Mouse (Mus musculus): Measurements from ENCODE around the gene Gm10073. TPM values are rescaled to one million over a fixed set of nuclear protein-coding genes. Genes with fewer than 3 reads are reported as not detected.
"Not testable (repeated sequence)": the region's sequence is repeated elsewhere in the genome, so short reads cannot be mapped to it uniquely, and the experiment has no call there.

The Gm10073 gene
- total RNA-seq, 2 experiments from 2014 or later, result 73.1 to 101 TPM

DNA sequence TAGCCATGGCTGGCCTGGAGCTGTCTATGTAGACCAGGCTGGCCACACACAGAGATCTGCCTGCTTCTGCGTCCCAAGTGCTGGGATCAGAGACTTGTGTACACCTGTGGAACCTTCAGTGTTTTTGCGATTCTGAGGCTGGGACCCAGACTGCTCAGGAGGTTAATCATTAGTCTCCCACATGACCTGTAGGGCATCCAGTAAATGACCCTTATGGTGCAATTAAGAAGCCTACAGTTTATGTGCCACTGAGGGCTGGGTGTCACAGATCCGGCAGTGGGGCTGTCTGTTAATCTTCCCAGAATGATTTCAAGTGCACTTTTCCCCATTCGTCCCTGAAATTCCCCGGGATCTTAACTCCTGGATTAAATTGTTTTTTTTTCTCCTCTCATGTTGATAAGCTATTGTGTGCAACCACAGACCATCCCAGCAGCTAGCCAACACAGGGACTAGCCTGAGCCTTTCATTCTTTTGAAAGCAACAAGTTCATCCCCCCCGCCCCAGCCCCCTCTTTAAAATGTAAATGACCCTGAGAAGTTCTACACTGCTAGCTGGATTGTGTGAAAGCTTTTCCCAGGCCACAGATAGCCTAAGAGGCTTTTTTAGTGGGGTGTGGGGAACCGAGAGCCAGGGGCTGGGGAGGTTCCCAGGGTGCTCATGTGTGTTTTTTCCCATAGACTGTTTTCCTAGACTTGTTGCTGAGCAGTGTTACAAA lies 26.2 kb upstream of the Gm10073 start:
- no peak for DNase-seq (ENCODE audit: extremely low spot score in 1 of 2, low spot score in 1 of 2)

DNA sequence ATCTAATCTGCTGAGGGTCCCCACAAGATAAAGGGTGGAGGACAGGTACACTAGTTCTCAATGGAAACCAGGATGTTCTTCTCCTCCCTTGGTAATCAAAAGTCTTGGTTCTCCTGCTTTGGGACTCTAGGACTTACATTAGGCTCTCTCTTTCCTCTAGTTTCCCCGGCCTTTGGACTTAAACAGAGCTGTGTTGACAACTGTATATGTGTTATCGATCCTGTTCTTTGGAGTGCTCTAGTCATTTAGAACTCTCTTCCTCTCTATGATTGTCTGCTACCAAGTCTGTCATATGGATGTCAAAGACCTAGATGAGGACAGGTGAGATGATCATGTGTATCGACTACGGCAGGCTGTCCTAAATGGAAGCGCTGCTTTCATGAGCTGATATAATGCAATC lies 23.8 kb upstream of the Gm10073 start:
- no peak for DNase-seq (ENCODE audit: extremely low spot score in 1 of 2, low spot score in 1 of 2)

GRCm38 (mm10) chr8:106595623-106596022 lies 22.4 kb upstream of the Gm10073 start:
- DNase-seq (ENCODE audit: extremely low spot score in 1 of 2, low spot score in 1 of 2), result not testable (repeated sequence)

DNA sequence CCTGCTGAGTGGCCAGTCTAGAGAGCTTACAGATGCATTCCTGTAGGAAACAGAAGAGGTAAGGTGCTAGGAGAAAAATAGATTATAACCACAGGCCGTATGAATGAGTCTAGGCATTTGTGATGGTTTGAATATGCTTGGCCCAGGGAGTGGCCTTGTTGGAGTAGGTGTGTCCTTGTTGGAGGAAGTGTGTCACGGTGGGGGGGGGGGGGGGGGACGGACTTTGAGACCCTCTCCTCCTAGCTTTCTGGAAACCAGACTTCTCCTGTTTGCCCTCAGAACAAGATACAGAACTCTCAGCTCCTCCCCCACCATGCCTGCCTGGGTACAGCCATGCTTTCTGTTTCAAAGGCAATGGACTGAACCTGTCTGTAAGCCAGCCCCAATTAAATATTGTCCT lies 19.2 kb upstream of the Gm10073 start:
- DNase-seq (ENCODE audit: extremely low spot score in 1 of 2, low spot score in 1 of 2), result no peak

- no peak for DNase-seq (ENCODE audit: extremely low spot score in 1 of 2, low spot score in 1 of 2)
Observed at GRCm38 (mm10) chr8:106588443-106589431, 15.5 kb upstream of the Gm10073 start.

DNA sequence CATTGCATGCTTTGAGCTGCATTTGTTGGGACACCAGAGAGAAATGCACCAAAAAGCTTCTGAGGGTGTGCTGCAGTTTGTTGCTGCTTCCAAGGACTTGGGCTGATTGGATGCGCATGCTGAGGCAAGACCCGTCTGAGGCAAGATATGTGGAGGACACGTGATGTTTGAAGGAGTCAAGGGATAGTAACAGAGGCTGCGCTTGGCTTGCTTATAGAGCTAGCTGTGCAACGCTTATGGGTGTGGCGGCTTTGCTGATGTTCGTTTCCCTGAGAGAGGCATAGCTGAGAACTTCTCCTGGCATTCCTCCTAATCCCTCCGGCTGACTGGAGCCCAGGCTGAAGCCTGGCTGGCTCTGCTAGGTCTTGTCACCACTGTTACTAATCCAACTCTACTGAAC lies 13.6 kb upstream of the Gm10073 start:
- no peak for DNase-seq (ENCODE audit: extremely low spot score in 1 of 2, low spot score in 1 of 2)

- DNase-seq (ENCODE audit: extremely low spot score in 1 of 2, low spot score in 1 of 2), result no peak
Observed at GRCm38 (mm10) chr8:106585671-106586037, 12.4 kb upstream of the Gm10073 start.

- DNase-seq (ENCODE audit: extremely low spot score in 1 of 2, low spot score in 1 of 2), result no peak
Observed at GRCm38 (mm10) chr8:106584942-106585670, 11.8 kb upstream of the Gm10073 start.

- DNase-seq (ENCODE audit: extremely low spot score in 1 of 2, low spot score in 1 of 2), result no peak
Observed at GRCm38 (mm10) chr8:106581344-106582088, 8.3 kb upstream of the Gm10073 start.

- DNase-seq (ENCODE audit: extremely low spot score in 1 of 2, low spot score in 1 of 2), result no peak
Observed at GRCm38 (mm10) chr8:106579510-106579909, 6.2 kb upstream of the Gm10073 start.

- no peak for DNase-seq (ENCODE audit: extremely low spot score in 1 of 2, low spot score in 1 of 2)
Observed at GRCm38 (mm10) chr8:106576849-106577555, 3.7 kb upstream of the Gm10073 start.

DNA sequence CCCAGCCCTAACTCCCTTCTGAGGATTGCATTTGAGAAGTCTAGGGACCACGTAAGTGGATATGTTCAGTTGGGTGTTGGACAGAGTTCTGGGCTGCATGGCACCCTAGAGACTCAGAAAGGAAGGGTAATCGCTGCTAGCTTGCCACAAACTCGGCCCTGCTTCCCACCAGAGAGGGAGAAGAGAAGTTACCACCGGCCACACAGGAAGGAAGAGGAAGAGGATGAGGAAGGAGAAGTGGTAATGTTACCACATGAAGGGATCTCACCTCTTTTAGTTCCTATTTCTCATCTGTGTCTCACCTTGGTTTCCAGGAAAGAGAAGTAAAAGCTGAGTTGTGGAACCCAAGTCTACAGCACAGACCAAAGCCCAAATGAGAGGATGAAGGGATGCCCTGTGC lies 1.0 kb upstream of the Gm10073 start:
- DNase-seq (ENCODE audit: extremely low spot score in 1 of 2, low spot score in 1 of 2), result no peak

DNA sequence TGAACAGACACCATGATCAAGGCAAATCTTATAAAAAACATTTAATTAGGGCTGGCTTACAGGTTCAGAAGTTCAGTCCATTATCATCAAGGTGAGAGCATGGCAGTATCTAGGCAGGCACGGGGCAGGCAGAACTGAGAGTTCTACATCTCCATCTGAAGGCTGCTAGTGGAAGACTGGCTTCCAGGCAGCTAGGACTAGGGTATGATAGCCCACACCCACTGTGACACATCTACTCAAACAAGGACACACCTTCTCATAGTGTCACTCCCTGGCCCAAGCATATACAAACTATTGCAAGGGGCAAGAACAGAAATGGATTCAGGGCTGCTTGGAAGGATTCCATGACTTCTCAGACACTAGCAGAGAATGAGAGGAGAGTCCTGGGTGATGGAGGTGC lies 1.1 kb downstream of the Gm10073 start:
- not testable (repeated sequence) for DNase-seq (ENCODE audit: extremely low spot score in 1 of 2, low spot score in 1 of 2)

DNA sequence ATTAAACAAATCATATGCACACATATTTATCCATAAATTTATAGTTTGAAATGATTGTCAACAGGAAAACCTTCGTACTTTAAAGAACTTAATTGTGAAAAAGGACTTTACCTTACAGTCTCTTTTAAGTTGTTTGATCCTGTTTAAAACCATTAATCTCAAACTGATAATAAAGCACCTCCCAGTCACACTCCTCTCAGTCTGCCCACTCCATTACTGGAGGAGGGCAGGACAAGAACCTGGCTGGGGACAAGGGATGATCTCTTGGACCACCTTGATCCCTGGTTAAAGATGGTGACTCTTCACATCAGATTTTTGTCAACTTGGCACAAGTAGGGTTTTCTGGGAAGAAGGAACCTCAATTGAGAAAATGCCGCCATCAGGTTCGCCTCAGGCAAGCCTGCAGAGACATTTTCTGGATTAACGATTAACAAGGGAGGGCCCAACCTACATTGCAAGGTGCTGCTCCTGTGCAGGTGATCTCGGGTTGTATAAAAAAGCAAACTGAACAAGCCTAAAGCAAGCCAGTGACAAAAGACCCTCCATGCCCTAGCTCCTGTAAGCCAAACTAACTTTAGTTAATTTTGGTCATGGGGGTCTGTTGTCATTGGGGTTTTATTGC lies 1.6 kb downstream of the Gm10073 start:
- no peak for DNase-seq (ENCODE audit: extremely low spot score in 1 of 2, low spot score in 1 of 2)

- no peak for DNase-seq (ENCODE audit: extremely low spot score in 1 of 2, low spot score in 1 of 2)
Observed at GRCm38 (mm10) chr8:106570386-106570785, 2.9 kb downstream of the Gm10073 start.

- no peak for DNase-seq (ENCODE audit: extremely low spot score in 1 of 2, low spot score in 1 of 2)
Observed at GRCm38 (mm10) chr8:106569006-106569405, 4.3 kb downstream of the Gm10073 start.

DNA sequence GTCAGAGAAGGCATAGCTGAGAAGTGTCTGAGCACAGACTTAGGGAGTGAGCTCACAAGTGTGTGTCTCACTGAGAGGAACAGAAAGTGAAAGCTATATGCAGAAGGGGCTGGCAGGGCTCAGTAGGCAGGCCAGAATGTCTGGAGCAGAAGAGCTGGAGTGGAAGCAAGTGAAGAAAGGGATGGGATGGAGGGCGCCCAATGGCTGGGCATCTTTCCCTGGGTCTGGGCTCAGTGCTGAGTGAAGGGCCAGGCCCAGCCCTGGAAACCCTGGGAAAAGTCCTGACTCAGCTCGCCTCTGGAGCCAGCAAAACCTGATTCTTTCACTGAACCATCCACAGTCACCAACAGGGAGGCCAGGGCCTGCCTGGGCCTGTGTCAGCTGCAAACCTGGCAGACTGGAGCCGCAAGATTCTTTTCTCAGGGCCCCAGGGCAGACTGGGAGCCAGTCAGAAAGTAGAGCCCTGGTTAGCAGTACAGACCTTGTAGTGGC lies 9.5 kb downstream of the Gm10073 start:
- DNase-seq (ENCODE audit: extremely low spot score in 1 of 2, low spot score in 1 of 2), result no peak

DNA sequence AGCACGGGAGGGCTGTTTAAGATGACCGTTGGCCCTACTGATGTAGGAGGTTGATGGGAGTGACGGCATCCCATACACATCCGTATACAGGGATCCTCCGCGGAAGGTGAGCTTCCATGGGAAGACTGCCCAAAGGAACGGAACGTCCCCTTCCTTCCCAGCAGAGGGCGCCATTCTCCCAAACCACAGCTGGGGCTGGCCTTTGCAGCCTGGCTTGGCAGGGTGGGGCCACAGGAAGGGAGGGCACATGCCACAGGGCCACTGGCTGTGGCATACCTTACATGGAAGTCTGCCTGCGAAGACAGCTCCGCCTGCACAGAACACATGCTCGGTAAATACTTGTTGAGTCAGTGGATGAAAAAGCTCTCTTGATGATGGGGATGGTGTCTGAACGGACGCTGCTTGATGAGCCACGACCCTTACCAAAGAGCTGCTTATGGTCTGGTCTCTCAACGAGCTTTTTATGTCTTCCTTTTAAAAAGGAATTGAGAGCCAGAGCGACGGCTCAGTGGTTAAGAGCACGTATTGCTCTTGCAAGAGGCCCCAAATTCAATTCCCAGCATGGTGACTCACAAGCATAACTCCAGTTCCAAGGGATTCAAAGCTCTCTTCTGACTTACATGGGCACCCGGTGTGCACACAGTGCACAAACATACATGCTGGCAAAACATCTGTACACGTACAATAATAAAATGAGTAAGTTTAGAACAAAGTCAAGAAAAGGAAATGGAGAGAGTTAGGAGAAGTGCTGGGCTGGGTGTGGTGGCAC lies 12.0 kb downstream of the Gm10073 start:
- peak; percentile 14 to 44 for DNase-seq (ENCODE audit: extremely low spot score in 1 of 2, low spot score in 1 of 2)

All from layer of hippocampus, postnatal 25 days (tissue).